Mouse (Mus musculus) CD4-positive naive resting alpha-beta T cell, adult 76 days (primary cell): ENCODE results near the gene Dus4l. TPM values are rescaled to one million over a fixed set of nuclear protein-coding genes. Genes with fewer than 3 reads are reported as not detected.

Experiments
- total RNA-seq: library from RNA; stranded (reverse); gene quantifications from one replicate; pipeline ENCODE4 v1.2.4, GENCODE M21; 2023

Gene Dus4l
- 8.7 TPM for total RNA-seq

DNA sequence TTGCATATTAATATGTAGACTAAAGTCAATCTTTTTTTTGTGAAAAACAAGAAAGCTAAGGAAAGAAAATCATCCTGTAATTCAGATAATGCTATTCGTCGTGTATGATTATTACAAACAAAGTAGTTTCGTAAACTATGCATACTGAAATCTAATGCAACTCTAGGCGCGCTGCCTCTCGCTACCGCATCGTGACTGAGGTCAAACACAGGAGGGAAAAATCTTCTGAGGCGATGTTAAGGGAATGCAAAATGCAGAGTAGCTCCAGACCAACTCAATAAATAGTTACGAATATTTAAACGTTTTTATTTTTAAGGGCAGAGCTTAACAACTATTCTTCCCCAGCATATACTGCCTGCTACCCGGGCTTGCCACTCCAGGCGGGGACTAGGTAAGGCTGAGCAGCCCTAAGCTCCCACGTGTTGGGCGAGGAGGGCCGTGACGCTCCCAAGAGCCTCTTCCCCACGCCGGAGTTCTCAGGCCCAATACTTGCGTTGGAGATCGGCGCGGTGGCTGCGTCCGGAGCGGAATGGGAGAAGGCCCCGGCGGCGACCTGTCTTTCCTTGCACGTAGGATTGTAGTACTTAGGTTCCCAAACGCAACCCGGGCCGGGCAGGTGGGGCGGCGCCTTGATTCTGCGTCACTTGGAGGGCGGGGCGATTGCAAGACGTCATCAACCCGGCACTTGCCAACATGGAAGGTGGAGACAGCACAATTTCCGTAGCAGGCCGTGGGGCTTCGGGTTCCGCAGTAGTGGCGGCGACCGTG is at the start of gene Dus4l, which contains the start of gene Cog5:
TSS of gene Dus4l (minus strand) at position 630 of the 768 bp plus-strand sequence.
TSS of gene Cog5 (plus strand) at position 673 of the 768 bp plus-strand sequence.

GRCm38 (mm10) chr12:31634343-31635239 is 20.0 kb downstream of the Dus4l start, which contains the start of gene Bcap29:
Bcap29 (minus strand) TSS chr12:31634658.

Other genes starting within 250 kb of the Dus4l start
- 41.8 TPM for gene Cbll1, start 155.2 kb downstream of the Dus4l start, total RNA-seq
- not detected for gene Slc26a4, start 94.9 kb downstream of the Dus4l start, total RNA-seq
- 30.2 TPM for gene Bcap29, start 20.2 kb downstream of the Dus4l start, total RNA-seq
- 51.5 TPM for gene Cog5, start within 50 bp of the Dus4l start, total RNA-seq
- not detected for gene Gpr22, start 59.1 kb upstream of the Dus4l start, total RNA-seq